Mouse (Mus musculus) spleen, postnatal 14 days (tissue): ENCODE data around the gene Cdk5rap1.
"Not testable (repeated sequence)": the region's sequence is repeated elsewhere in the genome, so short reads cannot be mapped to it uniquely, and the experiment has no call there.

Experiments used
- DNase-seq, 2 experiments: peaks; one replicate each; pipeline ENCODE4 v3.0.0; 2021 to 2022; ENCODE audit warnings: low spot score in 2 of 2

Gene Cdk5rap1

GRCm38 (mm10) chr2:154374807-154375601, 2.2 kb upstream of the Cdk5rap1 start:
- DNase-seq, result no peak

- peak; percentile 31 to 58 for DNase-seq
Measured at GRCm38 (mm10) chr2:154373961-154374632, 1.3 kb upstream of the Cdk5rap1 start.

GRCm38 (mm10) chr2:154372151-154372829, 520 bp downstream of the Cdk5rap1 start:
- DNase-seq, result peak; percentile 78 to 85

- no peak for DNase-seq
Measured at GRCm38 (mm10) chr2:154367510-154367909, 5.3 kb downstream of the Cdk5rap1 start.

- DNase-seq, result not testable (repeated sequence)
Measured at GRCm38 (mm10) chr2:154354000-154354425, 18.8 kb downstream of the Cdk5rap1 start.

- no peak for DNase-seq
Measured at GRCm38 (mm10) chr2:154348152-154348551, 24.7 kb downstream of the Cdk5rap1 start.

GRCm38 (mm10) chr2:154339356-154339755, 33.5 kb downstream of the Cdk5rap1 start:
- DNase-seq, result no peak

- no peak for DNase-seq
Measured at GRCm38 (mm10) chr2:154338161-154338560, 34.6 kb downstream of the Cdk5rap1 start.

GRCm38 (mm10) chr2:154335572-154335971, 37.2 kb downstream of the Cdk5rap1 start:
- DNase-seq, result no peak

GRCm38 (mm10) chr2:154326852-154327251, 46.0 kb downstream of the Cdk5rap1 start:
- DNase-seq, result no peak

GRCm38 (mm10) chr2:154313771-154314170, 59.0 kb downstream of the Cdk5rap1 start:
- not testable (repeated sequence) for DNase-seq

GRCm38 (mm10) chr2:154306927-154307326, 65.9 kb downstream of the Cdk5rap1 start, which contains the start of gene Bpifb9b:
TSS of gene Bpifb9b (plus strand) at chr2:154307227.
- DNase-seq, result not testable (repeated sequence)

GRCm38 (mm10) chr2:154304604-154305003, 68.2 kb downstream of the Cdk5rap1 start:
- not testable (repeated sequence) for DNase-seq

- no peak for DNase-seq
Measured at GRCm38 (mm10) chr2:154301763-154302162, 71.0 kb downstream of the Cdk5rap1 start.

- DNase-seq, result peak; percentile 43 to 67
Measured at GRCm38 (mm10) chr2:154300496-154300895, 72.3 kb downstream of the Cdk5rap1 start.

GRCm38 (mm10) chr2:154294746-154295145, 78.1 kb downstream of the Cdk5rap1 start:
- peak in 1 of 2 experiments; percentile 32 for DNase-seq

- DNase-seq, result no peak
Measured at GRCm38 (mm10) chr2:154292833-154293232, 80.0 kb downstream of the Cdk5rap1 start.

- not testable (repeated sequence) for DNase-seq
Measured at GRCm38 (mm10) chr2:154291866-154292265, 80.9 kb downstream of the Cdk5rap1 start.
